Mouse (Mus musculus) thymus, postnatal 4 days (tissue): ENCODE results near the gene Scaf4.

Experiments used
- DNase-seq: peaks from one replicate; pipeline ENCODE4 v3.0.0; 2021

The Scaf4 gene

DNA sequence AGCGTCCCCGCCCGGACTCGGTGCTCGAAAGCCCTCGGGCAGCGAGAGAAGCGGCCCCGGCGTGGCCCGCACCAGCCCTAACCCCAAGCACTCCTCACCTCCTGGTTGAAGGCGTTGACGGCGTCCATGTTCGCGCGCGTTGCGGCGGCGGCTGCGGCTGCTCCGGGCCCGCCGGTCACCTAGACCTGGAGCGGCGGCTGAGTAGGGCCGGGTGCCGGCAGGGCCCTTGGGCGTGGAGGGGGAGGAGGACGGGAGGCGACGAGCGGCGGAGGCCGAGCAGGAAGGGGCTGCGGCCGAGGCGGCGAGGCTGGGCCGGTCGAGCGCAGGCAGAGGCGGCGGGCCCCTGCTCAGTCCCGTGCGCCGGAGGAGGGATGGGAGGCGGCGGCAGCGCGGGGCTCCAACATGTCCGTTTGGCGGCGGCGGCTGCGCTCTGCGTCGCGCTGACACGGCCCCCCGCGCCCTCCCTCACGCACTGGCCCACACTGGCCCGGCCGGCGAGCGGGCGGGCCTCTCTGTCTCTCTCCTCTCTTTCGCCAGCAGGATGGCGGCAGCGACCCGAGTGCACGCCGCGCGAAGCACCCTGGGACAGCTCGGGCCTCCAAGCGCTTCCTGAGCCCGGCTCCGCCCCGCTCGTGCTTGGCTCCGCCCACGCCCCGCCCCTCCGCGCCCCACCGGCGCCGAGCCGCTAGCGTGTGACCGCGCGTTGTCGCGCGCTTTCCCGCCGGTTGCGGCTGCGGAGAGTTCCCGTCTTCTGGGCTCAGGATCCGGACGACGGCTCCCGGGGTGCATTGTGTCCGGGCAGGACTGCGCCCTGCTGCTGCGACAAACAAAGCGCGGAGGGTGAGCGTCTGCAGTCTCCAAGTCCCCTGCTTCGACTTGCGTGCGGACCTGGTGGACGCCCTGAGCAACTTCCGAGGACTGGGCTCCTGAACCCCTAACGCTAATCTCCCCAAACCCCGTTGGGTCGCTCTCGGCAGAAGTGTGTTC, at the start of gene Scaf4:
Scaf4 (minus strand) TSS at position 599 of the 987 bp plus-strand sequence.
- DNase-seq, result peak; percentile 98

DNA sequence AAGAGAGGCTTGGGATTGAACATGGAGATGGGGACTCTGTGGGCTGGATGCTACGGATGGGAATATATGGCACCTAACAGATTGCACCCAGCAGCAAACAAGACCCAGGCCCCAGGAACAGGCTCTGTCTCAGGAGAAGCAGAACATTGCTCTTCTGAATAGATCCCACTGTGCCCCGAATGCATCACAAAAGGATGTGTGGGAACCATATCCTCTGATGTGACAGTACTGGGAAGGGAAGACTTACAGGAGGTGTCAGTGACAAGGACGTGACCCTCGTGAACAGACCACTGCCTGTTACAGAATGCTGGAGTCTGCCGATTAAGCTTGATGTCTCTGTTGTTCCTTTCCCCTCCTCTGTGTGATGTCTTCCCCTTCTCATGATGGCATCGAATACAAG, 48.2 kb upstream of the Scaf4 start:
- DNase-seq, result no peak

DNA sequence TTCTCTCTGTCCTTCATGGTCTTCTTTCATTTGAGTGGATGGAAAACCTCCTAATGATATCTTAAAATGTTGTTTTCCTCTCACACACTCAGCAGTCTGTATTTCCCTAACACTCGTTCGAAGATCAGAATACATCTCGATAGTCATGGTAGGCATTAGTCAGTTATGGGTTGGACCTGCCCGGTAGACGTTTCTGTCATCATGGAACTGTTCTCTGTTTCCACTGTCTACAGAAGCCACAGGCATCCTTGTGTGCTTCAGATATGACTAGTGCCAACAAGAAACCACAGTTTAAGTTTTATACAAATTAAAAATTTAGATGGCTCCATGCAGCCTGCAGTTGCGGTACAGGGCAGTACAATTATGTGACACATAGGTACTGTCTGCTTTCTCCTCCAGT, 46.7 kb upstream of the Scaf4 start:
- no peak for DNase-seq

DNA sequence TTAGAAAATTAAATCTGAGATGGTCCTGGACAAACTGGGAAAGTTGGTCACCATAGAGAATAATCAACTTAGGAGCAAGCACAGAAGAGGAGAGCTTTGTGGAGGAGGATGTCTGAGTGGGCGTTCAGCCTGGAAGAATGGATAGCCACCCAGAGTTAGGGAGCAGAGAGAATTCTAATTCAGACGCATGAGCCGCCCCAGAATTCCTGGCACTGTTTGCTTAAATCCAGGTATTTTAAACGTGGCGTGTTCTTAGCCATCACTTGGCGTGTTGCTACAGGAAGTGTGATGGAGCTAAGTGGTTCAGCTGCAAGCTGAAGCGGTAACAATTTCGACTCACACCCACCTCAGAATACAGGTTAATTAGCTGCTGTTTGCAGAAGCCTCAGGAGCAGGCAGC, 45.2 kb upstream of the Scaf4 start:
- DNase-seq, result no peak

DNA sequence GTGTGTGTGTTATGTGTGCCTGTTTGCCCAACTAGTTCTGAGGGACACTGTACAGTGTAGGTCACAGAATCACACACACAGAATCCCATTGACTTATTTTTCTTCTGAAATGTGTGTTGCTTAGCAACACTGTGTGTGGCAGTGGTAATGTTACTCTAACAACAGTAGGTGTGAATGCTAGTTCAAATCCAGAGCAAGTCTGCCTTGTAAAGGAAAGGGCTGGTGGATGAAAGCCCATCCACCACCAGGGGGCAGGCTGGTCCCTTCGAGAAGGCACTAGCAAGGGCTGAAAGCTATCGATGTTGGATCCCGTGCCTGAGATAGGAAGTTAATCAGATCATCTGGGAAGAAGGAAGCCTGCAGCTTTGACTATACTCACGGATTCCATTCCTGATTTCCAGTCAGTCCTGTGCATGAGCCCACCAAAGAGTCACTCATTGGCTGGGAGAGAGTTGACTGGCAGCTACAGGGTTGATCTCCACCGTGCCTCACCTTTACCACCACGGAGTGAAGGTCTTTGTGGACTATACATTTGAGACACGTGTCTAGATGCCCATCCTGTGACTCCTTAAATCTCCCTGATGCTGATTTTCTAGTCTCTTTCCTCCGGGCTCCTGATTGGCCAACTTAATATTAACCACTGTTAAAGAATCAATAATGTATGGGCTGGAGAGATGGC, 38.7 kb upstream of the Scaf4 start:
- peak; percentile 92 for DNase-seq

DNA sequence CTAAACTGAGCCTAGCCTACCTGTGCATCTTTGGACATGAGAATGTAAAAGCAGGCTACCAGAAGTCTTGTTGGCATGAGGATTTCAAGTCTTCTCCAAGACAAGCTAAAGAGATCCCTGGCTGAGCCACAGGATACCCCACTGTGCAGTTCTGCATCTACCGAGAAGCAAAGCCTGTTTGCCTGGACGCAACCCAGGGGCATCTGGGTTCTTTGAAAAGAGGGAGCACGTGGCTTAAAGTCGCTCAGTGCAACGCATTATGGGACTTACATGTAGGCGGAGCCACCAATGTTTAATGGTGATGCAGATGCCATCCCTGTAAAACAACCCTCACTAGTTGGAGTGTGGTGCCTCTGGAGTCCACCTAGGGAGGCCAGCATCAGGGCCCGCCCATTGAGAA, 35.0 kb upstream of the Scaf4 start:
- no peak for DNase-seq

DNA sequence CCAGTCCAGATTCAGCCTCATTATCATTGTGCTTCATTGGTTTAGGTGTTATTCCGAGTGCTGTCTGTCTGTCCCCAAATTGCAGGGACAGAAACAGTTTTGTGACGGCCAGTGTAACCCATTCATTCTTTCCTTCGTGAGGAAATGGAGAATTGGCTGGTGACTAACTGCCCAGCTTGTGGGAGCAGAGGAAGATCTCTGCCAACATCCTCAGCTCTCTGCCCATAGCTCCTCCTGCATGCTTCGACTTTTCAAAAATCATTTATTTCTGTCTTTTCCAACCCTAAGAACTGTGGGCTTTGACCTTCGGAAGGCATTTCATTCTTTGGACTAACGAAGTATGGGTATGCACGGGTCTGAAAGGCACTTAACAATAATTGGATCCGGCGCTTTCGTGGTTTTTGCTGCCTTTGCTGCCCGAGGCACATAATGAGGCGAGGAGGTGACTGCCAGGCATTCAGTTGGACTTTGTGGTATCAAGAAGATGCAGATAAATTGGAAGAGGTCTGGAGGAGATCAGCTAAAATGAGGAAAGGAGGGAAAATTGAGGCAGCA, 34.1 kb upstream of the Scaf4 start:
- DNase-seq, result no peak

DNA sequence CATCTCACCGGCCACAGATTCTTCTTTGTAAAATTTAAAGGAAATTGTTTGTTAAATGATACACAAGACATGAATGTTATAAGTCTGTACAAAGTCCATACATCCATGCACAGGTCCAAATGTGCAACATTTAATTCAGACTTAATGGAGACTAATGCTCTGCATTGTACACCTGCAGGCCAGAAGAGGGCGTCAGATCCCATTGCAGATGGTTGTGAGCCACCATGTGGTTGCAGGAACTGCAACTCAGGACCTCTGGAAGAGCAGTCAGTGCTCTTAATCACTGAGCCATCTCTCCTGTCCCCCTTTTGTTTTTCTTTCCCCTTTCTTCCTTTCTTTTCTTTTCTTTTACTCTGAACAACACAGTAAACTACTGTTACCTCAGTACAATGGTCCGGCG, 33.5 kb upstream of the Scaf4 start:
- no peak for DNase-seq

DNA sequence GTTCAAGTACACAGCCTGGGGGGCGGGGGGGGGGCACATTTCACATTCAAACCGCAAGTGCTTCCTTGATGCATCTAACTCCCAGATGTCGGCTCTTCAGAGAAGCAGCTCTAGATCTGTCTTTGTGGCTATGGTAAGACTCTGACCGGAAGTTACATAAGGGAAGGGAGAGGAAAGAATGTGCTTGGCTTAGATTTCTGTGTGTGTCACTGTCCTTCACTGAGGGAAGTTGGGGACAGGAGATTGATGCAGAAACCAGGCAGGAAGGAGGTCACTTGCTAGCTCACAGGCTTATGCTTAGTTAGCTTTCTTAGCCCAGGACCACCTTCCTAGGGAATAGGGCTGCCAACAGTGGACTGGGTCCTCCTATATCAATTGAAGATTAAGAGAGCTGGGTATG, 31.6 kb upstream of the Scaf4 start:
- no peak for DNase-seq

DNA sequence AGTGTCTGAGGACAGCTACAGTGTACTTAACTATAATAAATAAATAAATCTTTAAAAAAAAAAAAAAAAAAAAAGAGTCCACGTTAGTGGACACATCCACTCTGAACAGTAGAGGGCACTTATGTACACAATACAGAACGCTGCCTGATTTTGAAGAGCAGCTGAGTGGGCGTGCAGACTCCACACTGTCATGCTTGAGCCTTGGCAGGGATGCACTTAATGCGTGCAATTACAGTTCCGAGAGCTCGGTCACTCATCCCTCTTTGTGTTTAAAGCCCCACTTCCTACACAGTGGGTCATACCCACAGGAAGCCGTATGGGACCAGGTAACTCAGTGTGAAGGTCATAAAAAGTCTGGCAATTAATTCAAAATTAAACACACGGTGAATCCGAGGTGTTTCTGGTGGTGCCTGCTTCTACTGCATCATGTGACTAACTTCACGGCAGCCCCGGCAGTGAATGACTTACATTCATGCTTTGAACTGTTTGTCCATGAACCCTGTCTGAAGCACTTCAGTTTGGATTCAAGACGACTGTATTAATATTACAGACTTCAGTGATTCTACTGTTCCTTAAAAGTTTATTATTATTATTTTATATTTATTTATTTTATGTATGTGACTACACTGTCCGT, 28.3 kb upstream of the Scaf4 start:
- DNase-seq, result no peak

DNA sequence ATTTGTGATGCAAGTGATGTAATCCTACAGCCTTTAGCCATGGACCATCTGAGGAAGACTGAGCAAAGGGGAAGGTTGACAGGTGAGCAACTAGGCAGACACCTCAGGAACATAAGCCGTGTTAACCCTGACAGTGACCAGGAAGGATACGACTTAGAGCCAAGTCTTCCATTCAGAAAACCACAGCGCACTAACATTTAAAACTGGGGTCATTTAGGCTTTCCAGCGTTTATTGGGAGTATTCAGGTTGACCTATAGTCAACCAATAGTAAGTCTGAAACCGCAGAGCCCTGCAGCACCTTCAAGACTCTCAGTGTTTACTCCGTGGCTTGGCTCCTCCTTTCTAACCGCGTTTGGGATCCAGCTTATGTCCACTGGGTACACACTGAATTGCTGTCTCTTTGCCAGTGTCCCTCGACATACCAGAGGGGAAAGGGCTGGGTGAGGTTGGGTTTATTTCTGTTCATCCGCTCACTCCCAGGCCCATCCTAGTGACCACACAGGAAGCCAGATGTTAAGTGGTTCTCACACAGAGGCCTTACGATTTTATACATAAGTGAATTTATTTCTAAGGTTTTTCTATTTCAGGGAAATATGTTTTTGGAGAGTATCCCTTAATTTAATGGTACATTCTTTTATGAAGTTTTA, 26.3 kb upstream of the Scaf4 start:
- no peak for DNase-seq

DNA sequence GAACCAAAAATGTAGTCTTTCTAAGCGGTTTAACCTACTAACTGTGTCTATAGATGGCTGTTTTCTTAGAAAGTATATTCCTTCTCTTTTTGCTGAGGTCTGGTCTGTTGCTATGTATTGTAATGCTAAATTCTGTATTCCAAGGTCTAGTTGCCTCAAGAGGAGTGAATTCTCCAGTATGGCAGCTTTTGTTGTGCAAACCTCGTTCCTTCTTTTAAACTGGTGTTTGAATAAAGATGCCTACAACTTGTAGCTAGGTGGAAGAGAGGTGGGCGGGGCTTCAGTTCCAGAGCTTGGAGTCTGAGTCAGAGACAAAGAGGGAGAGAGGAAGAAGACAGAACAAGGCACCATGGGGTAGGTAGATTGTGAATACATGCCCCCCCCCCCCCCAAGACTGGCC, 25.5 kb upstream of the Scaf4 start:
- DNase-seq, result no peak

DNA sequence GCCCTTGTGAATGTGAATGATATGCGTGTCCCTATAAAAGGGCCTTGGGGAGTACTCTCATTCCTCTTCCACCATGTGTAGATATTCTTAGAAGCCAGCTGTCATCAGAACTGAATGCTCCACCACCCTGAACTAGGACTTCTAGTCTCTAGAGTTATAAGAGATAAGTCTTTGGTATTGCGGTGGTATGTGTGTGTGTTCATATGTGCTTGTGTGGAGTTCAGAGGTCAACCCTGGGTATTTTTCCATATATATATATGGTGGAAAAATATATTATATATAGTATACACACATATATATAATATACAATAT, 19.6 kb upstream of the Scaf4 start:
- DNase-seq, result no peak

DNA sequence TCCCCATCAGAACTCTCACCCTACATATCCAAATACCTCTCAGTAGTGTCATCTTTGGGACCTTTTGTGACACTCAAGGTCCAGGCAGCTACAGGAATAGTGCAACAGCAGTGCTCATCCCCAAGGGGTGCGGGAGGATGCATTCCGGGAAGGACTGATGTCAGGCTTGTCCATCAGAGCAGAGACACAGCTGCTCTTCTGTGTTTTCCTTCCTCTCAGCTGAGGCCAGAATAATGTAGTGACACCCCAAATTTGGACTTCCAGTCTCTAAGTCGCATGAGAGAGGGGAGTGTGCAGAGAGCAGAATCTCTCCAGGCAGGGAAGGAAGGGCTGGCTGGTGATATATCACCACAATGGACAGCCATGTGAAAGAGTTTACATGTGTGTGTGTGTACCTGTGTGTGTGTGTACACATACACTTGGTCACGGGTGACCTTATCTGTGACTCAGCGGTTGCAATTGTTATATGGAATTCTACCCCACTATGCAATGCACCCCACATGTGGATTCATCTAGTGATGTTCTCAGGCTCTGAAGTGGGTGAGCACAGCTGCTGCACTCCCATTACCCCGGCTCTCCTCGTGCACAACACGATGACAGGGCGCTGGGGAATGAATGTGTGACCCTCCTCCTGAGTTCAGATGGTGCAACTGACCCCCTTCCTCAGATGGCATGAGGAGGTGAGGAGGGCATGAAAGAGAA, 19.1 kb upstream of the Scaf4 start:
- no peak for DNase-seq

DNA sequence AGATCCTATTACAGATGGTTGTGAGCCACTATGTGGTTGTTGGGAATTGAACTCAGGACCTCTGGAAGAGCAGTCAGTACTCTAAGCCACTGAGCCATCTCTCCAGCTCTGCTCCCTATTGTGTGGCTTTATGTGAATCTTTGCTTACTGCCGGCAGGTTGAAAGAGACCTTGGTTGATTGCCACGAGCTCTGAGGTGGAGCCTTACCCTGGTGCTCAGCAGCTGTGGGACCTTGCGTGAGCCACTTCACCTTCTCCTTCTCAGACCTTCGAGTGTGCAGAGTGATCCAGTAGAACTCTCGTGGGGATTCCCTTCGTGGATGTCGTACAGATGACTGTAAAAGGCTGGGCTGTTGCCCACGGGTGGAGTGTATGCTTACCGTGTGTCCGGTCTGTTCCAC, 17.4 kb upstream of the Scaf4 start:
- no peak for DNase-seq

DNA sequence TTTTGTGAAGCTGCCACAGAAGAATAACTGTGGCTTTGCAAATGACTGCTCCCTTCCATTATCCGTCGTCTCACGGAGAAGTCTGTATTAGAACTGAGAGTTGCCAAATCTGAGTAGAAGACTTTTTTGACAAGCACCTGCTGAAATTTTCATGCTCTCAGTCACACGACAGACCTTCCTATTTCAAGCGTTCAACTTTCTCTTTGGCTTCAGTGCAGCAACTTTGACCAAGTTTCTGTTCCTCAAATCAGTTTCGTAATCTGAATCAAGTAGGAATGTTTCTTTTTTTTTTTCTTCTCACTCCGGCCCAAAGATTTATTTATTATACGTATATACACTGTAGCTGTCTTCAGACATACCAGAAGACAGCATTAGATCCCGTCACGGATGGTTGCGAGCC, 16.6 kb upstream of the Scaf4 start:
- DNase-seq, result no peak

DNA sequence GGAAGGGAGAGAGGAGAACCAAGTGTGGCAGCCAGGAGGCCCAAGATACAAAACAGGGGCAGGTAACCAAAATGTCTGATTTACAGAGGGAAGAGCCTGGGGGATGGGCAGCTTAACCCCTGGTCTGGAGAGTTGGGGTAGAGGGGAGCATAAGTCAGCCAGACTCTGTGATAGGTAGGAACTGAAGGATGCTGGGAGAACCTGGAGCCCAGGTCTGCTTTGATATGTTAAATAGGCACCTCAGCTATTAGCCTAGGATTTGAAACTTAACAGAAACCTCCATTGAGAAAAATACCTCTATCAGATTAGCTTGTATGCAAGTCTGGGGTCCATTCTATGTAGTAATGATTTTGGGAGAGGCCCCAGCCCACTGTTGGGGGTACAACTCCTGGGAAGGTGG, 15.3 kb upstream of the Scaf4 start:
- DNase-seq, result no peak

DNA sequence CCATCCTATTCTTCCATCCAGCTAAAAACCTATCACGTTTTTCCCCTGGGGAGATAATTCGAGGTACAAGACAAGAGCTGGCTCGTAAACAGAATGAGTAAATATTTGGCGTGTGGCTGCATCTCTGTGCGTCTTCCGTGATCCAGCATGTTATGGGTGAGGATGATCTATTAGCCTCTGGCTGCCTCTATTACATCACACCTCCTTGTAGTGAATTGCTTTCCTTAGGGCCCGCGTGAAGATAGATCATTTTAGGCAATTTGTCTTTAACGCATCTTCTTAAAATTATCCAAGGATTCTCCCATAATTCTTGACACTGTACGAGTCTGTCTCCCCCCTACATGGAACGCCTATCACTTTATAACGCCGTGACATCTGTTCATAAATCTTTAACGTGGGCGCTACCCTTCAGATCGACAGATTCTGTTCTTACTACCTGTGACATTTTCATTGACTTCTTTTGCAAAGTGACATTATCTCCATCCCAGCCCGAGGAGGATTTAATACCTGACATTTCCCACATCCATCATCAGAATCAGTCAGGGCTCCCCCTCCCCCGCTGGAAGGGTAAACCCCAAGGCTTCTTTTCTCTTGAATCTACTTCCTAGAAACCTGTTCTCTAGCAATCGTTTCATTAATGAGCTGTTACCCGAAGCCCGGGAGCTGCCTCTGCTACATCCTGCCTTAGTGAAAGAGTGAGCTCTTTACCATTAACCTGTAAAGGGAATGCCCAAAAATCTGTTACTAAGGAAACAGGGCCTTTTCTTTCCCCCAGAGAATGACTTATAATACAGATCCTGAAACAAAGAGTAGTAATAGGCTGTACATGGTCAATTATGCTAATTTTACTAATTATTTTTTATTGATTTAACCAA, 14.4 kb upstream of the Scaf4 start:
- no peak for DNase-seq

DNA sequence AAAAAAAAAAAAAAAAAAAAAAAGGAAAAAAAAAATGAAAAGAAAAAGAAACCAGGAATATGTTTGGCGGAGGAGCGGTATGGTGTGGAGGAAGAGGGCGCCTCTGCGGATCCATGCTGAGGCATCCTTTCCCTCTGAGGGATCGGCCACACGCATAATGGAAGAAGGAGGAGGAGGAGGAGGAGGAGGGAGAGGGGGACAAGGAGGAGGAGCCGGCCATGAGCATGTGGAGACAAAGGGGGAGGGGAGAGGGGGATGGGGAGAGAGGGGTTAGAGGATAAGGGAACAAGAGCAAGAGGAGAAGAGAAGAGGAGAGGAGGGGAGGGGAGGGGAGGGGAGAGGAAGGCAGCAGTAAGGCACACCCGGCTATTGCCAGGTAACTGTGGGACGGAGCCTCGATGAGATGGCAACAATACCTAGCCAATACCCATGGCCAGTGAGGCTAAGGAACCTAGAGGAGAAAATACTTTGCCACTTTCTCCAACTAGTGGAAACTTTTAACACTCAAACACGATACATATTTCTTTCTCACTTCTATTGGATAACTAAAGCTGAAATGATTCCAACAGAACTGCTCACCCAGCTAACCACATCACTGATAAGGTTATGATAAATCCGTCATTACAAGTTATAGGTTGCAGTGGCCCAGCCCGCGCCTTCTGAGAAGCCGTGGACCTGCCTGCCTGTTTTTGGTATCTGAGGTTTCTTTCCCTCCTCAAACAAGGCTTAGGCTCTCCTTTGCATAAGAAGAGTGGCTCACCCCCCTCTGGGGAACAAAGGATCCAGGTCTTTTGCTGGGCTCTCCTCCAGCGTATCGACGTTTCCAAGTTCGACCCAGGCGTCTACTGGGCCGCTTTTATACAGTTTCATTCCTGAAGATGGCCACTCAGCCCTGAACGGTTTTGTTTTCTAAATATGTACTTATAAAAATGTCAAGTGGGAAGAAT, 13.4 kb upstream of the Scaf4 start:
- DNase-seq, result no peak

DNA sequence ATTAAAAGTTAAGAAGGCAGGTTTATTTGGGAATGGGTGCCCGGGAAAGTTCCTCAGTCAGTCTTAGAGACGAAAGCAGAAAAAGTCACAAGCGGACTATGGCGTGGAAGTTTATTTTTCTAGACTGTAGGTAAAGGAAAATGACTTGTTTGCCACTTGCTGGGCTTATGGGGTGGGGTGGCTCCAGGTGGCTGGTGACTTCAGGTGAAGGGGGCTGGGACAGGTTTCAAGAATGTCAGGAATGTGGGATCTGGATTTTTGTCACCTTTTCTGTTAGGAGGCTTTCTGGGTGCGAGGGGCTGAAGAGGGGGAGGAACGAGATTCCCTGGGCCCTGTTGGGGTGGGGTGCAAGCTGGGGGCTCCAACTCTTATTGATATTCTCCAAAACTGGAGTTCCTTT, 7.4 kb upstream of the Scaf4 start:
- no peak for DNase-seq
